Mouse (Mus musculus) layer of hippocampus, adult 18-20 months (tissue): ENCODE measurements at regions not wholly inside any gene's neighbourhood (a gene's known extent, or its start where the extent isn't known, plus 50 kb on each side); places are given as distances from the start of the nearest gene placed in this dataset.
"Not testable (repeated sequence)": the region's sequence is repeated elsewhere in the genome, so short reads cannot be mapped to it uniquely, and the experiment has no call there.

Source experiments
- DNase-seq, 2 experiments: peaks; one replicate each; pipeline ENCODE4 v3.0.0; 2022; ENCODE audit warnings: low spot score in 2 of 2

DNA sequence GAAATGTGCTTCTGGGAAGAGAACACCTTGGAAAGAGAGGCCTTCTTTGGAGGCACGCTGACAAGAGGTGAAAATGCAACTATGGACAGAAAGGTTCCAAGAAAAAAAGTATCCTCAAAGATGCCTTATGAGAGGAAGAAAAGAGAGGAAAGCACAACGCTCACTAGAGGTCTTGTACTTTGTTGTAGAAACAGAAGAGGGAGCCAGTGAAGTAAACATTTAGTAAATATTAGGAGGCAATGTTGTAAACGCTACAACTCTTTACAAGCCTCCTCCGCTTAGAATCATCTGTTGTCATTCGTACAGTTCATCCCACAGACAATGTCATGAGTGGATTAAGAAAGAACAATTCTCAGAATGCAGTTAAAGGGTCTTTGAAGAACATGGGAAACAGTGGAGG lies 77.4 kb downstream of the Tfpi2 start:
- DNase-seq = peak in 1 of 2 experiments; percentile 16

- DNase-seq = no peak
Observed at GRCm38 (mm10) chr6:3904704-3905103, 84.0 kb downstream of the Tfpi2 start.

DNA sequence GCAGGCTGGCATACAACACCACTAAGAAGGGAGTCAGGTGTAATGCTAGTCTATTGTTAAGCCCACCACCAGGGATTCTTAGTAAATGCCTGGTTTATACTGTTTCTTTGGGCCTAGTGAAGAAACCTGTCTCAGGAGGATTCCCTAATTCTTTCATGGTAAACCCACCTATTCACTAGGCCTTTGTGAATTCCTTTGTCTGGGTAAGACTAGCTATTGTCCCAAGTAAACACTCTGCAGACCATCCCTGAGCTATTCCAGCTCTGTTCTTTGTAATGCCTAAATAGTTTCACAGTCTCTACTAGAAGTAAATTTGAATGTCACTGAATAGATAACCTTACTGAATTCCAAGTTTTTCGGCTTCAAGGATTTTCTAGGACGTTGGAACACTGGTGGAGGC lies 111.3 kb upstream of the Calcr start:
- DNase-seq = not testable (repeated sequence)

GRCm38 (mm10) chr6:3874826-3875225 lies 110.3 kb upstream of the Calcr start:
- DNase-seq = not testable (repeated sequence)

GRCm38 (mm10) chr6:3861046-3861445 lies 96.5 kb upstream of the Calcr start:
- DNase-seq = peak; percentile 32 to 73

GRCm38 (mm10) chr6:3860587-3860975 lies 96.1 kb upstream of the Calcr start:
- DNase-seq = no peak

DNA sequence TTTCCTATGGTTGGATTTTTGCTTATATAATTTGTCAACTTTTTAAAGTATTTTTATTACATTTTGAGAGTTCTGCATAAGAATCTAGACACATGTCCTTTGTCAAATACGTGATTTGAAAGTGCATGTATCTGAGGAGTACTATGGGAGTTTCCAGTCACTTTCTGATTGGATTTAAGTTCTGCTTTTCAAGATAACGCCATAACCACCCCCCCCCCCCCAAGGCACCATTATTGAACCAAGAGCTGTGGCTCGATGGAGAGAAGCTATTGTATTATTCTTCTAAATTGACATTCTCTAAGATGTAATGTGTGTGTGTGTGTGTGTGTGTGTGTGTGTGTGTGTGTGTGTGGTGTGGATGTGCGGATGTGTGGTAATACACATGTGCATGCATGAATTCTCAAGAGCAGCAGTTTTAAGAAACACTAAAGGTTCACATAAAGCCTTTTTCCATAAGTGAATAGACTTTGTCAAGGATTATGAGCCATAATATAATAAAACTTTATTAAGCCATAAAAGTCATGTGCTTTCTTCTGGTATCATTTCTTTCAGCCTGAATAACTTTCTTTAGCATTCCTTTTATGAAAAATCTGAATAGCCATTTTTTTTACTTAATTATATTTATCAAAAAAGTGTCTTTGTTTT lies 95.5 kb upstream of the Calcr start:
- no peak for DNase-seq

GRCm38 (mm10) chr6:3850146-3850545 lies 85.6 kb upstream of the Calcr start:
- DNase-seq = no peak
